Comparison of ENCODE assay signal across 13 mouse cellular contexts in the genomic region with DNA sequence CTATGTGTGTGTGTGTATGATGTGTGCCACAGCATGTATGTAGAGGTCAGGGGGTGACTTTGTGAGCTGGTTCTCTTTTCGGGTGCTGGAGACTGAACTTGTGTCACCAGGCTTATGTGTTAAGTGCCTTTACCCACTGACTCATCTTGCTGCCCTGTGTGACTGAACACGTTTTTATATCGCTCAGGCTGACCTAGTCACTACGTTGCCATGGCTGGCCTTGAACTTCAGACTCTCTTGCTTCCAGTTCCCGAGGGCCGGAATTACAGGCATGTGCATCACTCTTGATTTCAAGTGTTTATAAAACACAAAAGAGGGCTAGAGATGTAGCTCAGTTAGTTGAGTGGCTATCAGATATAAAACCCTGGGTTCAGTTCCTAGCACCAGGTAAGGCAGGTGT.
"Had no signal": no experiment of that assay in that cellular context is flagged by ENCODE, and none has a peak within 500 bp of the region (broad histone marks: within the 10 kb centered on the region; RNA-seq: fewer than 3 reads in every experiment).

No protein-coding gene starts in this region.

- DNase-seq: gastrocnemius, postnatal 14 days; gastrocnemius, postnatal 36 days; heart, adult 11 months; heart, adult 2 months; heart, postnatal 14 days; heart, postnatal 36 days; kidney, adult 11 months; kidney, adult 8-10 months; kidney, postnatal 10 days; kidney, postnatal 25 days; kidney, postnatal 4 days; liver; liver, embryonic 13.5 days had no signal
